Mouse (Mus musculus): ENCODE measurements around the gene Oxct1. TPM values are rescaled to one million over a fixed set of nuclear protein-coding genes. Genes with fewer than 3 reads are reported as not detected.

The Oxct1 gene
- 62.1 TPM for total RNA-seq (2023)

GRCm38 (mm10) chr15:4026231-4026773, at the start of gene Oxct1:
Oxct1 (plus strand) TSS chr15:4026383.

GRCm38 (mm10) chr15:3979061-3979848, 46.9 kb upstream of the Oxct1 start, which contains the start of gene Fbxo4:
Fbxo4 (minus strand) TSS chr15:3979573.

GRCm38 (mm10) chr15:3995448-3996266, 30.5 kb upstream of the Oxct1 start, which contains the start of gene AW549877:
AW549877 (minus strand) TSS chr15:3995744.

Other genes starting within 250 kb of the Oxct1 start
- gene Fbxo4, start 46.8 kb upstream of the Oxct1 start, total RNA-seq (2023): 12.2 TPM
- 47.2 TPM for gene AW549877, start 30.6 kb upstream of the Oxct1 start, total RNA-seq (2023)